Mouse (Mus musculus) monocyte, adult 59 days (primary cell): ENCODE results near the gene Pramel1. TPM values are rescaled to one million over a fixed set of nuclear protein-coding genes. Genes with fewer than 3 reads are reported as not detected.

Source experiments
- total RNA-seq, 2 experiments: library from RNA; stranded (reverse); gene quantifications; one replicate each; pipeline ENCODE4 v1.2.4; 2023

Pramel1 gene
- not detected for total RNA-seq

GRCm38 (mm10) chr4:143394181-143394580 is at the start of gene Pramel1:
TSS of gene Pramel1 (plus strand) at chr4:143394428.

GRCm38 (mm10) chr4:143349484-143349906 is 44.7 kb upstream of the Pramel1 start, which contains the start of gene Lrrc38:
TSS of gene Lrrc38 (plus strand) at chr4:143349757.

GRCm38 (mm10) chr4:143412219-143413092 is 18.2 kb downstream of the Pramel1 start, which contains the start of gene Pramef8:
TSS of gene Pramef8 (plus strand) at chr4:143412426.

Other genes starting within 250 kb of the Pramel1 start
- gene Prdm2, start 181.4 kb upstream of the Pramel1 start, total RNA-seq = 10 to 100 TPM; 48.7 to 49.3 TPM
- gene Pdpn, start 94.9 kb upstream of the Pramel1 start, total RNA-seq = under 1 TPM in 1 of 2 experiments, not detected in 1; 1.00 TPM
- gene Lrrc38, start 44.7 kb upstream of the Pramel1 start, total RNA-seq = not detected
- 10 to 100 TPM; 20.1 to 21.9 TPM for gene Pramef8, start 18.0 kb downstream of the Pramel1 start, total RNA-seq
- gene Oog4, start 55.9 kb downstream of the Pramel1 start, total RNA-seq = not detected
- not detected for gene Gm13043, start 116.9 kb downstream of the Pramel1 start, total RNA-seq
- not detected for gene Gm13040, start 141.5 kb downstream of the Pramel1 start, total RNA-seq
- not detected for gene BC080695, start 157.3 kb downstream of the Pramel1 start, total RNA-seq
- gene Gm13057, start 157.3 kb downstream of the Pramel1 start, total RNA-seq = not detected
- gene Gm13083, start 220.6 kb downstream of the Pramel1 start, total RNA-seq = not detected